Mouse (Mus musculus) bone marrow, adult 2 months (tissue): ENCODE measurements at regions not wholly inside any gene's neighbourhood (a gene's known extent, or its start where the extent isn't known, plus 50 kb on each side); places are given as distances from the start of the nearest gene placed in this dataset.

Experiments
- CTCF ChIP-seq: fragments of 200-500 bp; IDR thresholded peaks from 2 replicates; pipeline ENCODE4 v1.5.1; 2011; ENCODE audit warnings: low read length, control low read depth; ENCODE audit not compliant: control insufficient read depth, insufficient read depth
- POLR2A ChIP-seq: fragments of 200-500 bp; IDR thresholded peaks from 2 replicates; pipeline ENCODE4 v1.6.1; 2011; ENCODE audit warnings: low read depth, mild to moderate bottlenecking, control low read depth, low read length, borderline replicate concordance; ENCODE audit not compliant: control insufficient read depth

DNA sequence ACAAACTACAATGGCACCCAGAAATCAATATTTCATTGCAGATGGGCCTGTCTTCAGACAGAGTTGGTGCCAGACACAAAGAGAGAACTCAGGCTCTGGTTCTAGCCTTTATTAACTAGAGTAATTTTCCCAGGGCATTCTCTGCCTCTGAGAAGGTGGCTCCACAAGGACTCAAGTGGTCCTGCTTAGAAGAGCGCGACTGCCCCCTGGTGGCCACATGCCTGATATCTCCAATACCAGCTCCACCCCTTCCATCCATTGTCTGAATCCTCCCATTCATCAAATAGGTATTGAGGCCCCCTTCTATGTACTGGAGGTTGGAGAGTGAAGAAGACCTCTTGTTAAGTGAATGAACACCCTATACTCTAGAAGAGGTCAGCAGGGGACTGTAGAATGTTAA, 142.2 kb upstream of the Agtr1b start:
- TF ChIP-seq CTCF (peak; percentile 68), POLR2A (no peak)
